Mouse (Mus musculus) neural tube, embryonic 14.5 days (tissue): Measurements from ENCODE around the gene Cdv3. TPM values are rescaled to one million over a fixed set of nuclear protein-coding genes. Genes with fewer than 3 reads are reported as not detected.

Experiments used
- ATAC-seq: fragments of 200-750 bp; cut with Nextera tagmentation; 2 replicates; pipeline ENCODE4 v1.8.0; 2017; ENCODE audit warnings: low read depth, mild to moderate bottlenecking, moderate TSS enrichment, moderate library complexity
- H3K27ac ChIP-seq: fragments of 300-500 bp; sonication (generic); 2 replicates; pipeline ENCODE4 v1.5.1; 2014; ENCODE audit warnings: low read depth, mild to moderate bottlenecking, control low read depth, low read length, moderate library complexity, mixed read lengths
- H3K27me3 ChIP-seq: fragments of 300-500 bp; sonication (generic); 2 replicates; pipeline ENCODE4 v1.6.1; 2014; ENCODE audit warnings: low read length; ENCODE audit not compliant: control insufficient read depth, insufficient read depth
- H3K36me3 ChIP-seq: fragments of 300-500 bp; sonication (generic); 2 replicates; pipeline ENCODE4 v1.6.1; 2014; ENCODE audit warnings: low read length, mixed read lengths; ENCODE audit not compliant: control insufficient read depth, insufficient read depth
- H3K4me1 ChIP-seq: fragments of 300-500 bp; sonication (generic); 2 replicates; pipeline ENCODE4 v1.6.1; 2014; ENCODE audit warnings: low read length; ENCODE audit not compliant: control insufficient read depth, insufficient read depth
- H3K4me2 ChIP-seq: fragments of 300-500 bp; sonication (generic); 2 replicates; pipeline ENCODE4 v1.6.1; 2014; ENCODE audit warnings: mild to moderate bottlenecking, low read depth, low read length, control low read depth
- H3K4me3 ChIP-seq: fragments of 300-500 bp; sonication (generic); 2 replicates; pipeline ENCODE4 v1.5.1; 2014; ENCODE audit warnings: low read depth, low read length, control low read depth, mixed read lengths
- H3K9ac ChIP-seq: fragments of 300-500 bp; sonication (generic); replicated peaks from 2 replicates; pipeline ENCODE4 v1.6.1; 2014; ENCODE audit warnings: low read depth, mild to moderate bottlenecking, control low read depth, low read length, mixed read lengths
- H3K9me3 ChIP-seq: fragments of 300-500 bp; sonication (generic); 2 replicates; pipeline ENCODE4 v1.6.1; 2016; ENCODE audit warnings: low read length; ENCODE audit not compliant: control insufficient read depth
- WGBS: fragments of 180-500 bp; shearing (Covaris S2); extraction: QIAGEN DNeasy Blood & Tissue Kit; methylation state at CpG from one replicate; pipeline ENCODE4 v1.1.7; 2014; 5-methylcytosine and 5-hydroxymethylcytosine counted together
- polyA plus RNA-seq: library from polyadenylated mRNA; unstranded; fragments of >200 nt; fragmentation: Nextera tagmentation; extraction: Ambion mirVana; gene quantifications from 2 replicates; pipeline ENCODE4 v1.2.1, GENCODE M21; 2014

Gene Cdv3
- polyA plus RNA-seq, 1 experiment from 2014 or later, result 53.1 TPM

DNA sequence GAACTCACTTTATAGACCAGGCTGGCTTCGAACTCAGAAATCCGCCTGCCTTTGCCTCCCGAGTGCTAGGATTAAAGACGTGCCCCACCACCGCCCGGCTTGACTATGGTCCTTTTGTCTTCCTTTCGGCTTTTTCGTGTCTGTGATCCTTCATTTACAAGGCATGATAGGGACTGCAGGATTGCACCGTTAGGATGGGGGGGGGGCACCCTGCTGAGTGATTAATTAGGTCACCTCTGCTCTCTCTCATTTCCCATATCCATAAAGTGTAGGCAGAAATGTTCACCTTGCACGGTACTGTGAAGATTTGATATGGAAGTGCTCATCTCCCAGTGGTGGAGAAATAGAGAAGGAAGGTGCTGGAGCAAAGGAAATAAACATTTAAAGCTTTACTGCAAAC is 13.0 kb upstream of the Cdv3 start:
- H3K9ac ChIP-seq, result no peak overlapping the region
- no peaks in the 10 kb centered on the region for H3K27me3 ChIP-seq
- no peaks in the 10 kb centered on the region for H3K36me3 ChIP-seq
- no peaks in the 10 kb centered on the region for H3K9me3 ChIP-seq
- no peak for ATAC-seq
- WGBS, result 42% methylated on average over 10 of the region's 10 CpGs
- no peak overlapping the region for H3K27ac ChIP-seq
- H3K4me3 ChIP-seq, result no peak overlapping the region
- H3K4me2 ChIP-seq, result no peak overlapping the region
- H3K4me1 ChIP-seq, result no peaks in the 10 kb centered on the region

DNA sequence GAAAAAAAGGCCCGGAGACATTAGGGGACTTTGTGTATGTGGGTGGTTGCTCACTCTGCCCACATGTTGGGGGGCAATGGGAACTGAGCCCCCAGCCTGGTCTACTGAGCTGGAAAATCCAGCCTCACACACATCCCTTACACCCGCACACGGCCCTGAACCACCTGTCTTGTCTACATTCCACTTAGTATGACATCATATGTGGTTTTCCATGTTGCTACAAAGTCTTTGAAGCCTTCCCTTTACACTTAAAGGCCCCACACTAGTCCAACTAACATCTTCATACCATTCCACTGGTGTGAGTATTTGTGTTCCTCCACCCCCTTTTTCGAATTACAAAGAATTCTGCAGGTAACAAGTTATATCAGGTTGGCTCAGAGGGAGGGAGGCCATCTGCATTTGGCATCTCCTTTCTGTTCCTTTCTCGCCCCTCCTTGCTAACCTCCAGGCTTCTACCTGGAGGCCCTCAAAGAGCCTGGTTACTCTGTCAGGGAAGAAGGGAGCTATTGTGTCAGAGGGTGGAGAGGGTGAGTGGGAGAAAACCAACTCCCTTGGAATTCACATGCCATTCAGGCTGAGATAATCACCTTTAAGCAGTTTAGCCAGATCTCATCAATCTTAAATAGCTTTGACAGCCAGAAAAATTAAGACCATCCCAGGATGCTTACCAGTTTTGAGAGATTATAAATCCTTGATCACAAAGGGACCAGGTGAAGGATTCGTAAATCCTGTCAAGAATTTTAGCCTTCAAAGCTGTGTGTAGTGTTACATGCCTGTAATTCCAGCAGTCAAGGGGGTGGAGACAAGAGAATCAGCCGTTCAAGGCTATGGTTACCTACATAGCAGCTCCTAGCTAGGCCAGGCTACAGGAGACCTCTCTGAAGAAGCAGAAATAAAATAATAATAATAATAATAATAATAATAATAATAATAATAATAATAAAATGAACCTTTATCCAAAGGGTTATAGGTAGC is 11.0 kb upstream of the Cdv3 start:
- no peaks in the 10 kb centered on the region for H3K9me3 ChIP-seq
- ATAC-seq, result no peak
- H3K9ac ChIP-seq, result no peak overlapping the region
- H3K36me3 ChIP-seq, result no peaks in the 10 kb centered on the region
- 84% methylated on average over 7 of the region's 7 CpGs for WGBS
- H3K27me3 ChIP-seq, result no peaks in the 10 kb centered on the region
- H3K4me3 ChIP-seq, result no peak overlapping the region
- no peak overlapping the region for H3K4me2 ChIP-seq
- no peak overlapping the region for H3K27ac ChIP-seq
- H3K4me1 ChIP-seq, result no peaks in the 10 kb centered on the region

DNA sequence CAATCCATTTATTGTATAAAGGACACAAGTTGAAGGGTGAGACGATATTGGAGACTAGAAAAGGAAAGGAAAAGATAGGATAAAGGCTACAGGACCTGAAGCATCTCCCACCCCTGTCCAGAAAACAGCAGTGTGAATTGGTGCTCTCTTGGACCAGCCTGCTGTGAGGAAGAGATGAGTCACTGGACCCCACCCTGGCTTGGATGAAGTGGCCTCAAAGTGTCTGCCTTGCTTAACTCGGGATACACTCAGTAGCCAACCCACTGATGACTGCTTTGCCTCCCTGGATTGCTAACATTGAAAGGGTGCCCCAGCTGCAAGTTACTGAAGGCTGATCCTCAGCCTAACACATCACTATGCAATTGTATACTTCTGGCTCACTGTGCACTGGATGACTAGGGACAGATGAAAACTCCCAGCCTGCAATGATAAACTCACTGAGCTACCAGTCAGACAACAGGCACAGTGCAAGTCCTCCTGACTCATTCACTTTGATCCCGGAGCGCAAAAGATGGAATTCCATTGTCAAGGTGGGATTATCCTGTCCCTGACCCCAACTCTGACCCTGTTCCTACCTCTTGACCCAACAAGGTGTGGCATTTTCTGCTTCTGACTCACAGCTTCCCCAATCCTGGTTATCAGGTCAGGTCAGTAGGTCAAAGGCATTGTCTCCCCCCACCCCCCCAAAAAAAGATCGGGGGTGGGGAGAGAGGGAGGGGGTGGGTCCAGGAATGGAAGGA is 6.8 kb upstream of the Cdv3 start:
- no peak overlapping the region for H3K27ac ChIP-seq
- no peaks in the 10 kb centered on the region for H3K9me3 ChIP-seq
- no peak overlapping the region for H3K9ac ChIP-seq
- H3K4me2 ChIP-seq, result no peak overlapping the region
- ATAC-seq, result no peak
- WGBS, result 86% methylated on average over 5 of the region's 5 CpGs
- H3K4me1 ChIP-seq, result no peaks in the 10 kb centered on the region
- no peak overlapping the region for H3K4me3 ChIP-seq
- no peaks in the 10 kb centered on the region for H3K27me3 ChIP-seq
- no peaks in the 10 kb centered on the region for H3K36me3 ChIP-seq

DNA sequence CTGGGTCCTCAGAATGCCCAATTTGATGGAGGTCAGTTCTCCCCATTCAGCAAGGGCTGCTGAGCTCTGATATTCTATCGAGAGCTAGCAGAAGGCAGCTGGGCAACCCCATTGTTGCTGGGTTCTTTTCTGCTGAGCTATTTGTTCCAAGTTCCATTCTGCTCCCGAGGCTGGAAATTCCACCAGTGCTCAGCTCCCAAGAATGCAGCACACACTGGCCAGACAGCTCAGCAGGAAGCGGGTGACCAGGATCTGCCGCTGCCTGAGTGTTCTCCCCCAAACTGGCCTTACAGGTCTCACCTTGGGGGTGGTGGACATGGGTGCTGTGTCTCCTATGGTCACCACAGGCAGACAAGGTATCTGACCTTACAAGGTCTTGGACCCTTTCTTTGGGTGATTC is 4.3 kb upstream of the Cdv3 start:
- H3K9ac ChIP-seq, result no peak overlapping the region
- 42% methylated on average over 4 of the region's 4 CpGs for WGBS
- no peak for ATAC-seq
- H3K36me3 ChIP-seq, result no peaks in the 10 kb centered on the region
- H3K4me3 ChIP-seq, result no peak overlapping the region
- H3K27me3 ChIP-seq, result no peaks in the 10 kb centered on the region
- peaks cover 7% of the 10 kb centered on the region; the same call in 1 of the 2 replicates for H3K4me1 ChIP-seq
- no peaks in the 10 kb centered on the region for H3K9me3 ChIP-seq
- no peak overlapping the region for H3K27ac ChIP-seq
- no peak overlapping the region for H3K4me2 ChIP-seq

DNA sequence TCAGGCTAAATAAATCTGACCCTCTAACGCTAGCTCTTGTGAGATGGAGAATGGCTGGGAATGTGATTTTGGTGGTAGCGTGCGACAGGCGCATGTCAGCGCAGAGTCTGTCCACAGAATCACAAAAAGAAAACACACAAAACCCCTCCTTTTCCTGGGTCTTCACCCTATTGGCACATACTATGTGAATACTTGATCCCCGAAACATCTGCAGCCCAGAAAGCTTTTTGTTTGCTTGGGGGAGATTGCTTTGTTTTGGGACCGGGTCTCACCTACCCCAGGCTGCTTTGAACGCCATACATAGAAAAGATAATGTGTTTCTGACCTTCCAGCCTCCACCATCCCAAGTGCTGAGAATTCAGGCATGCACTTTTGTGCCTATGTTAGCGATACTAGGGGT is 716 bp upstream of the Cdv3 start:
- Histone ChIP-seq H3K9ac (peak overlapping the region; percentile 35), H3K27me3 (no peaks in the 10 kb centered on the region), H3K27ac (peak overlapping the region; percentile 58; the same call in 1 of the 2 replicates), H3K4me3 (peak overlapping the region; percentile 33), H3K4me2 (peak overlapping the region; percentile 56), H3K36me3 (no peaks in the 10 kb centered on the region; the same call in 1 of the 2 replicates), H3K9me3 (no peaks in the 10 kb centered on the region), H3K4me1 (peaks cover 18% of the 10 kb centered on the region)
- 62% methylated on average over 9 of the region's 9 CpGs for WGBS
- no peak for ATAC-seq

DNA sequence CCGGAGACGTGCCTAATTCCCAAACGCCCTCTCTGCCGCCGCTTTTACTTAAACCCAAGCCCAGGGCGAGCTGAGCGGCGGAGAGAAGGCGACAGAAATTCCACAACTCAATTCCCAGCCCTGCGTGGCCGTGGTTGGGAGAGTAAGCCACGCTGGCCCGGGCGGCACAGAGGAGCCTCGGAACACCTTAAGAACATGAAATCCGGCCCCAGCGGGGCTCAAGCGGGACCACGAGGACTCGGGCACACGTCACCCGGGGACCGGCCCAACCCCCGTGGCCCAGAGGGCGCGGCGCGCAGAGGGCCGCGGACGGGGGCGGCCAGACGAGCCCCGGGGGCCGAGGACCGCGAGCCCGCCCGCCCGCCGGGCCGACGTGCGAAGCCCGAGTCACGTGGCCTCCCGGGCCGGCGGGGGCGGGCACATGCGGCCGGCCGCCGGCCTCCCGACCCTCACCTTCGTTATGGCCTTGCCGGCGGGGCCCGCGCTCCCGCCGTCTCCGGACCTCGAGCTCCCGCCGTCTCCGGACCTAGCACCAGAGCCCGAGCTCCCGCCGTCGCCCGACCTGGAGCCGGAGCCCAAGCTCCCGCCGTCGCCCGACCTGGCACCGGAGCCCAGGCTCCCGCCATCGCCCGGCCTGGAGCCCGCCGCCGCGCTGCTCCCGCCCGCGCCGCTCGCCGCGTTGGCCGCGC is 895 bp downstream of the Cdv3 start:
- H3K36me3 ChIP-seq, result no peaks in the 10 kb centered on the region; the same call in 1 of the 2 replicates
- no peaks in the 10 kb centered on the region for H3K9me3 ChIP-seq
- peak overlapping the region; percentile 92 for H3K4me3 ChIP-seq
- H3K27ac ChIP-seq, result peak overlapping the region; percentile 96
- ATAC-seq, result peak; percentile 52
- 2% methylated on average over 73 of the region's 94 CpGs for WGBS
- H3K27me3 ChIP-seq, result no peaks in the 10 kb centered on the region
- peaks cover 18% of the 10 kb centered on the region for H3K4me1 ChIP-seq
- H3K4me2 ChIP-seq, result peak overlapping the region; percentile 71
- H3K9ac ChIP-seq, result peak overlapping the region; percentile 85

DNA sequence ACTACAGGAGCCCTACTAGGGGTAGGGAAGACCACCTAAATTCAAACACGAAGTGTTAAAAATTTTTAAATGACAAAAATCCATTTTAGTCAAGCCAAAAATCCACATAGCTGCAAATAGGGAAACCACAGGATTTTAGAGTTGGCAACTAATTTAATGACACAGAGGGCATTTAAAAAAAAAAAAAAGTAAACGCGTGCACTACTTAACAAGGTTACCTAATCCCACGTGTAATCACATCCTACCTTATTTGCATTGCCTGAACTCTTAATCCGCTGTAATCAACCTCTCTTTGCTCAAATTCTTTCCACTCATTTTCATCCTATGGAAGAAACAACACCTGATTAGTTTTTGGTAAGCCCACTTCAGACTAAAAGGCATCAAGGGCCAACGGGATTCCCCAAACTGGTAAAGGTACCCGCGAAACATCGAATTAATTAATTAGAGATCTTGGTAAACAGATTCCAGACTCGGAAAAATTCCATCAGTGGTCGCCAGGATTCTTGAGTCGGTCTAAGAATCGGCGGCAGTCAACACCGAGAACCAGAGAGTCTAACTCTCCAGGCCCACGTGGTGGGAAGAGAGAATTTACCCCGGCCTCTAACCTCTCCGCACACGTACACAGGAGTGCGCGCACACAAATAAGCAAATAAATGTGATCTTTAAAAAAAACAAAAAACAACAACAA is 1.8 kb downstream of the Cdv3 start:
- Histone ChIP-seq H3K4me2 (peak overlapping the region; percentile 71), H3K27ac (no peak overlapping the region), H3K4me3 (peak overlapping the region; percentile 92), H3K36me3 (peaks cover 6% of the 10 kb centered on the region; the same call in 1 of the 2 replicates), H3K27me3 (no peaks in the 10 kb centered on the region), H3K4me1 (peaks cover 18% of the 10 kb centered on the region), H3K9me3 (no peaks in the 10 kb centered on the region), H3K9ac (peak overlapping the region; percentile 85; the same call in 1 of the 2 replicates)
- ATAC-seq, result no peak
- WGBS, result 1% methylated on average over 21 of the region's 21 CpGs

DNA sequence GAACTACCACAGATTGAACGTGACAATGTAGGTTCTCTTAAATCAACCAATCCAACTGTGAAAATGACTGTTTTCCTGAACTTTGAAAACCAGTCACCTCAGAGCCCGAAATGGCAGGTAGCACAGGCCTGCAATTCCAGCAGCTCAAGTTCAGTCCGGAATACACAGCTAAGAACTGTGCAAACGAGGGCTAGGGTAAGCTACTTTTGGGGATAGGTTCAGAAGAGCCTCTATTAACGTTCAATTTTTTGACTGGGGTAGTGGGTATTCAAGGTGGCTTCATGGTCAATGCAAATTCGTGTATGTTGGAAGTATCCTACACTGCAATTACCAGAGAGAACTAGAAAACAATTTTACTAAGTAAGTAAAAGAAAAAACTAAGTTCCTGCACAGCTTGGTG is 2.6 kb downstream of the Cdv3 start:
- H3K36me3 ChIP-seq, result peaks cover 12% of the 10 kb centered on the region; the same call in 1 of the 2 replicates
- no peak for ATAC-seq
- WGBS, result 77% methylated on average over 6 of the region's 6 CpGs
- peak overlapping the region; percentile 71 for H3K4me2 ChIP-seq
- no peaks in the 10 kb centered on the region for H3K27me3 ChIP-seq
- H3K4me1 ChIP-seq, result peaks cover 18% of the 10 kb centered on the region
- no peaks in the 10 kb centered on the region for H3K9me3 ChIP-seq
- H3K4me3 ChIP-seq, result peak overlapping the region; percentile 92; the same call in 1 of the 2 replicates
- no peak overlapping the region for H3K27ac ChIP-seq
- H3K9ac ChIP-seq, result no peak overlapping the region
